Mouse (Mus musculus) layer of hippocampus, adult 18-20 months (tissue): ENCODE measurements at regions not wholly inside any gene's neighbourhood (a gene's known extent, or its start where the extent isn't known, plus 50 kb on each side); places are given as distances from the start of the nearest gene placed in this dataset.

Experiments
- DNase-seq, 2 experiments: peaks; one replicate each; pipeline ENCODE4 v3.0.0; 2022; ENCODE audit warnings: low spot score in 2 of 2

DNA sequence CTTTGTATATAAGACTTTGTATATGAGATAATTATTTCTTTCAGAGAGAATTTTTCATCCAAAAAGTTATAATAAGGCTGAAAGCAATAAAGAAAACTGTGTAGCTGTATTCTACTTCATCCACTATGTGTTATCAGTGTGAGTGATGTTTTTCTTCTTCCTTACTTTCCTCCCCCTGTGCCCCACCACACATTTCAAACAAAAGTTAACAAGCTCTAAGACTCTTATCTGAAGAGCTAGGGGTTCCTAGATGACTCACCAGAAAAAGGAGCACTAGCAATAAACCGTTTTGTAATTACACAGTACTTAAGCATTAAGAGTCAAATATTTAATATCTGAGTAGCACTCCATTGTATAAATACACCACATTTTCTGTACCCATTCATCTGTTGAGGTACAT lies 615.3 kb downstream of the Gm6377 start:
- DNase-seq, result no peak

- DNase-seq, result peak in 1 of 2 experiments; percentile 1
Observed at GRCm38 (mm10) chrX:109842020-109842419, 645.5 kb downstream of the Gm6377 start.

DNA sequence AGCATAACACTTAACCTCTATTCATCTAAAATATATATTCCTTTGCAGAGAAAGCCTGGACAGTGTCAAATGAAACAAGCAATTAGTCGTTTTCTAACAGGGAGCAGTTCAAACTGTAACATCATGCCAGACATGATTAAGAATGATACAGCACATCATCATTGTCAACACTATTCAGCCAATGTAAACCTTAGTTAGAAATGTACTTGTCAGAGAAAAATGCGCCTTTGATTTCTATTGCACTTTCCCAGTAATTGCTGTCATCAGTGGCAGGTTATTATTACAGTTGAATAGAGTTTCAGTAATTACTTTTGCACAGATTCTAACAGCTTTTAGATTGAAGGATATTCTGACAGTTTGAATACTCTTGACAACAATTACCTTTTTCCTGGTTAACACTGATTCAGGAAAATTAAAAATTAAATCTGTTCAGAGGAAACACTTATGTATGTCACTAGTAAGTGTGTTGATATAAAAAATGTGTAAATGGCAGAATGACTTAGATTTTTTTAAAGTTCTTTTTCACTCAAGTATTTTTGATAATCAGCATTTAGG lies 648.6 kb downstream of the Gm6377 start:
- no peak for DNase-seq

- DNase-seq, result no peak
Observed at GRCm38 (mm10) chrX:109885572-109885971, 689.0 kb downstream of the Gm6377 start.

- no peak for DNase-seq
Observed at GRCm38 (mm10) chrX:109900077-109900476, 703.5 kb downstream of the Gm6377 start.

- DNase-seq, result no peak
Observed at GRCm38 (mm10) chrX:109931130-109931529, 734.6 kb downstream of the Gm6377 start.

- DNase-seq, result no peak
Observed at GRCm38 (mm10) chrX:109954533-109954932, 758.0 kb downstream of the Gm6377 start.

DNA sequence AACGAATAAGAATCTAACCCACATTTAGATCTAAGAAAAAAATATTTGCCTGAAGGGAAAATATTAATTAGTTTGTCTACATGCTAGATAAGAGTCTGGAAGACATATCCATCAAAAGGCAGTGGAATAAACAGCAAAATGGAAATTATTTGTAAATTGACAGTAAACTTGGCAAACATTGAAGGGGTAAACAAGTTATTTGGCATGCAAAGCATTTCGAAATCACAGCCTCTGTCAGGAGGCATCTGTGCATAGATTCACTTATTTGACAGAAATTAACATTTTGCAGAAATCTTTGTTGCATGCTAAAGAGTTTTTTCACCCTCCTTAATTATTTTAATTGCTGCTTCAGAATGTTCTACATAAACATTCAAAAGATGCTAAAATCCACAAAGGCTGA lies 773.3 kb downstream of the Gm6377 start:
- no peak for DNase-seq

GRCm38 (mm10) chrX:110005221-110005620 lies 808.7 kb downstream of the Gm6377 start:
- no peak for DNase-seq
